Mouse (Mus musculus) kidney, embryonic 15.5 days (tissue): ENCODE measurements around the gene Svop. TPM values are rescaled to one million over a fixed set of nuclear protein-coding genes. Genes with fewer than 3 reads are reported as not detected.

Experiments used
- ATAC-seq: fragments of 200-750 bp; cut with Nextera tagmentation; replicated peaks from 2 replicates; pipeline ENCODE4 v1.8.0; 2017; ENCODE audit warnings: moderate TSS enrichment; ENCODE audit not compliant: low FRiP score
- H3K27ac ChIP-seq: fragments of 300-500 bp; sonication (generic); 2 replicates; pipeline ENCODE4 v1.5.1; 2015; ENCODE audit warnings: mild to moderate bottlenecking, inconsistent platforms
- H3K27me3 ChIP-seq: fragments of 300-500 bp; sonication (generic); 2 replicates; pipeline ENCODE4 v1.6.1; 2015; ENCODE audit warnings: inconsistent platforms
- H3K36me3 ChIP-seq: fragments of 300-500 bp; sonication (generic); 2 replicates; pipeline ENCODE4 v1.6.1; 2015; ENCODE audit warnings: inconsistent platforms
- H3K4me1 ChIP-seq: fragments of 300-500 bp; sonication (generic); 2 replicates; pipeline ENCODE4 v1.6.1; 2015; ENCODE audit warnings: inconsistent platforms
- H3K4me2 ChIP-seq: fragments of 300-500 bp; sonication (generic); 2 replicates; pipeline ENCODE4 v1.6.1; 2015; ENCODE audit warnings: moderate library complexity, mild to moderate bottlenecking, inconsistent platforms
- H3K4me3 ChIP-seq: fragments of 300-500 bp; sonication (generic); replicated peaks from 2 replicates; pipeline ENCODE4 v1.5.1; 2015; ENCODE audit warnings: mild to moderate bottlenecking, inconsistent platforms
- H3K9ac ChIP-seq: fragments of 300-500 bp; sonication (generic); 2 replicates; pipeline ENCODE4 v1.6.1; 2015; ENCODE audit warnings: mild to moderate bottlenecking, inconsistent platforms
- H3K9me3 ChIP-seq: fragments of 300-500 bp; sonication (generic); replicated peaks from 2 replicates; pipeline ENCODE4 v1.6.1; 2016; ENCODE audit warnings: inconsistent platforms
- WGBS: fragments of 180-500 bp; shearing (Covaris S2); methylation state at CpG from one replicate; pipeline ENCODE4 v1.1.7; 2015; ENCODE audit warnings: mixed read lengths; 5-methylcytosine and 5-hydroxymethylcytosine counted together
- polyA plus RNA-seq: library from polyadenylated mRNA; unstranded; fragments of >200 nt; fragmentation: Nextera tagmentation; extraction: Ambion mirVana; gene quantifications from 2 replicates; pipeline ENCODE4 v1.2.1, GENCODE M21; 2015

Svop gene
- polyA plus RNA-seq, 1 experiment from 2014 or later = 0.91 TPM

DNA sequence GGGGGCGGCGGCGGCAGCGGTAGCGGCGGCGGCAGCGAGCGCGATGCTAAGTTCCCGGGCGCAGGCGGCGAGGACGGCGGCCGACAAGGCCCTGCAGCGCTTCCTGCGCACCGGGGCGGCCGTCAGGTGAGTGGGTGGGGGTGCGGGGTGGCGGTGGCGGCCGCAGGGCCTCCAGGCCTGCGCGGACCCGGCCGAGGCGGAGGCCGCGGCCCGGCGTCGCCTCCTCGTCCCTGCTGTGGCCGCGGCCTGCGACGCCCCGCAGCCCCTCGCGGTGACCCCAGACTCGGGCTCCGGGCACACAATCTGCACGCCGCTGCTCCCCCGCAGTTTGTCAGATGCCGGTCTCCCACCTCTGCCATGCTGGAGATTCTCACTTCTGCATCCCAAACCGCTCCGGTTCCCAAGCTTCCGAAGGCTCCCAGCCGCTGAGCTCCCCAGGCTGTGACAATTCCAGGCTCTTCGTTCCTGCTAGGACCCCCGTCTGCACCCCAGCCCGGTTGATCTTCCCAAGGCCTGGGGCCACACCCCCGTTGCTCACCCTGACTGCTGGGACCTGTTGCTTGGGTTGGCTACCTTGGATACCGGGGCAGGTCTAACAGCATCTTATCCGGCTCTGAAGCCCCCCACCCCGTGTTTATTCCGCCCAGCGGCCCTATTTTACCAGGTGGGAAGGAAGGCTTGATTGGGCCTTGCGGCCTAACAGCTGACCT is 9.2 kb upstream of the Svop start:
- Histone ChIP-seq H3K9ac (peak overlapping the region; percentile 83), H3K4me2 (peak overlapping the region; percentile 91), H3K9me3 (no peaks in the 10 kb centered on the region), H3K4me1 (peaks cover 14% of the 10 kb centered on the region), H3K36me3 (peaks cover 33% of the 10 kb centered on the region), H3K27ac (no peak overlapping the region), H3K27me3 (0 out of 2 replicates have a peak, but pooled peaks cover 3% of the 10 kb centered on the region), H3K4me3 (peak overlapping the region; percentile 70)
- ATAC-seq = peak; percentile 71
- 2% methylated on average over 62 of the region's 64 CpGs for WGBS

DNA sequence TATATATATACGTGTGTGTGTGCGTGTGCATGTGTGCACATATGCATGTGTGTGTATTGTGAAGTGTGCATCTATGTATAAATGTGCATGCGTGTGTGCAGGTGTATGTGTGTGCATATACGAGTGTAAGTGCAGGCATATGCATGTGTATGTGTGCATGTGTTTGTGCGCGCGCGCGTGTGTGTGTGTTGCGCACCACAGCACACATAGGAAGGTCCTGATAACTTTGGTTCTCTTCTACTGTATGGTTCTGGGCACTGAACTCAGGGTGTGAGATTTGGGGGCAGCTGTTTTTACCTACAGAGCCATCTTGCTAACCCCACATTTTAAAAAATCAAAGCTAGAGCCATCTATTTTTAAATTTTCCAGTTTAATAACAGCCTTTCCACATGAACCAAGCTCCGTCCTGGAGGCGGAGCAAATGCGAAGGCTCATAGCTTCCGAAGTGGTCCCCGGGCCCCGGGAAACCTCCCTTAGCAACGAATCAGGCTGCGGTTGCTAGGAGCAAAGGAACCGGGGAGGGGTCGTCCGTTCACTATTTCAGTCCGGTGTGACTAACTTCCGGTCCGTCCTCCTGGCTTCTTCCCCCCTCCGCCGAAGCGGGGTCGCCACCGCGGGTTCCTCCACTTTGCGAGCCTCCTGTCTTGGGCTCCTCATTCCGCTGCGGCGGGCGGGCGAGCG is 8.5 kb upstream of the Svop start:
- Histone ChIP-seq H3K9ac (peak overlapping the region; percentile 83), H3K4me3 (peak overlapping the region; percentile 70), H3K4me1 (peaks cover 14% of the 10 kb centered on the region), H3K4me2 (peak overlapping the region; percentile 91), H3K27ac (peak overlapping the region; percentile 14; the same call in 1 of the 2 replicates), H3K36me3 (peaks cover 26% of the 10 kb centered on the region), H3K9me3 (no peaks in the 10 kb centered on the region), H3K27me3 (0 out of 2 replicates have a peak, but pooled peaks cover 3% of the 10 kb centered on the region)
- 7% methylated on average over 37 of the region's 37 CpGs for WGBS
- peak; percentile 90 for ATAC-seq

DNA sequence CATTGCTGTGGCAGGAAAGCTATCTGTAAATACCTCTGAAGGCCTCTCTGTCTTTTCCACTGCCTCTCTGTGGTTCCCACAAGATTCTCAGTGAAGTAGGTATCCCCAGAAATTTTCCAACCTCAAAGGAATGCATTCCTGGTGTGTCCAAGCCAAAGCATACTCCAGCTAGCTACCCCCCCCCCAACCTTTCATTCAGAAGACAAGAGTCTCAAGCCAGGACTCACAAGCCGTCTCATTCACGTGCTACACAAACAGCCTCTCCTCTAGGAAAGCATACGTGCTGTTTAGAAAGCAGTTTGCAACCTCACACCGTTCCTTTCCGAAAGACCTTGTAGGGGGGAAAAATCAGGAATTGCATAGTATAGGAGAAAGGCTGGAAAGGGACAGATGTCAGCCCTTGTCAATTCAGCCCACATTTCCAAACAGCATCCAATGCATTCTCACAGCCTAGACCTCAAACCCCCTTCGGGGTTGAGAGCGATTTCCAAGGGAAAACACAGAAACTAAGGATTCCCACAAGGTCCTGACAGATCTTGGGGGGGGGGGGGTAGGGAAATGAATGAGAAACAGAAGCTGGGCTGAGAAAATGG is 853 bp downstream of the Svop start:
- Histone ChIP-seq H3K27ac (no peak overlapping the region), H3K4me2 (peak overlapping the region; percentile 63; the same call in 1 of the 2 replicates), H3K9me3 (no peaks in the 10 kb centered on the region), H3K4me1 (peaks cover 8% of the 10 kb centered on the region), H3K9ac (no peak overlapping the region), H3K36me3 (no peaks in the 10 kb centered on the region), H3K4me3 (no peak overlapping the region), H3K27me3 (peaks cover 20% of the 10 kb centered on the region)
- WGBS = 20% methylated on average over 7 of the region's 7 CpGs
- ATAC-seq = no peak

DNA sequence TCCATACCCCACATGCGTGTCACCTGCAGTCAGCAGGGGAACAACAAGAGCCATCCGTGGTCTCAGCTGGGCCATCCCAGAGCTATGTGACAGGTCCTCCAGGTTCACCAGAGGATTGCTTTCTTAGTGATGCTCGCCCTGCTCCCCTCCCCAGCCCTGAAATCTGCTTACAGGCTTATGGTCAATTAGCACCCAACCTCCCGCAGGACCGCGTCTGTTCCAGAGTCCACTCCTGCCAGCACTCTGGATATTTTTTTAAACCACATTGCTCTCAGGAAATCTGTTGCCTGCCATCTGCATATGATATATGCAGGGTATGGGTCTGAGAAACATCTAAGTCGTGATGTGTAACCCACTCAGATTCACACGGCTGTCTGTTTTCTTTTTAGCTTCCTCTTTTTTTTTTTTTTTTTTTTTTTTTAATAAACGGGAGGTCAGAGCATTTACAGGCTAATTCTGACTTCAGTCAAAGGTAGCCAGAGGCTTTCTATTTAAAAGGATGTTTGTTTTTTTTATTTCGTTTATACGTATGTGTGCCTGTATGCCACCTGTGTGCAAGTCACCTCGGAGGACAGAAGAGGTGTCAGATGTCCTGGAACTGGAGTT is 3.4 kb downstream of the Svop start:
- H3K27me3 ChIP-seq = peaks cover 20% of the 10 kb centered on the region
- H3K9me3 ChIP-seq = no peaks in the 10 kb centered on the region
- no peaks in the 10 kb centered on the region for H3K36me3 ChIP-seq
- no peak overlapping the region for H3K27ac ChIP-seq
- WGBS = 67% methylated on average over 12 of the region's 12 CpGs
- H3K4me2 ChIP-seq = no peak overlapping the region
- no peak for ATAC-seq
- H3K9ac ChIP-seq = no peak overlapping the region
- peaks cover 8% of the 10 kb centered on the region for H3K4me1 ChIP-seq
- H3K4me3 ChIP-seq = no peak overlapping the region

DNA sequence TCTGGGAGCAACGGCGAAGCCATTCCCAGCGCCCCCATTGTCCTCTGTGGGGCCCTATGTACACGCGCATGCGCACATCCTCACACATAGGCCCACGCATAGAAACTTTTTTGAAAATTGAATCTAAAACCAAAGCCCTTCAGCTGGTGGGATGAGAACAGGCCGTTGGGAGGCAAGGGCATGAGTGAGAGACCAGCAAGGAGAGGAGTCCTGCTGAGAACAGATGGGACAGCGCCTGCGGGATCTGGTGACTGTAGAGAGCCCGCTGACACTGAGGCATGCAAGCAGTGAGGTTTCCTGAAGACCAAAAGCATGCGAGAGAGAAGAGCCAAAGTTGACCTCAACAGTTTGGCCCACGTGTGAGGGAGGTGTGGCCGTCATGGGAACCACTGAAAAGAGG is 5.9 kb downstream of the Svop start:
- WGBS = 83% methylated on average over 14 of the region's 14 CpGs
- H3K27me3 ChIP-seq = peaks cover 8% of the 10 kb centered on the region; the same call in 1 of the 2 replicates

DNA sequence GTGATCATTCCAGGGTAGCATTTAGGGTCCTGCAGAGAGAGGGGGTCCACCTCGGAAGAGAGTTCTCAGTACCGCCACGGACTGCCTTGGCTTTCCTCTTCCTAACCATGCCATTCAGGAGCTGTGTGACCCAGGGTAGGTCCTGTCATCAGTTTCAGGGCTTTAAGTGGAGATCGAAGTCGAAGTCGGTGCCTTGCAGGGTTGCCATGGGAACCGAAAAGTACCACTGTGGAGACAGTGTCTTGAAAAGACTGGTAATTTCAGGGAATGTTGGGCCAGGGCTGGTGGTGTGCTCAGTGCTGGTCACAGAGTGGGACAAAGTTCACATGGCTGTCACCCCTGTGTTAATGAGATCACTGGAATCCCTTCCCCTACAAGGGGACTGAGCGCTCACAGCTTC is 14.4 kb downstream of the Svop start:
- Histone ChIP-seq H3K27ac (no peak overlapping the region), H3K36me3 (no peaks in the 10 kb centered on the region), H3K4me1 (no peaks in the 10 kb centered on the region), H3K4me2 (no peak overlapping the region), H3K27me3 (no peaks in the 10 kb centered on the region), H3K9me3 (no peaks in the 10 kb centered on the region), H3K9ac (no peak overlapping the region), H3K4me3 (no peak overlapping the region)
- 71% methylated on average over 8 of the region's 8 CpGs for WGBS
- ATAC-seq = no peak

More for the DNA sequence above, 5.9 kb downstream of the Svop start:
- Histone ChIP-seq H3K4me2 (no peak overlapping the region), H3K9ac (no peak overlapping the region), H3K9me3 (no peaks in the 10 kb centered on the region), H3K4me1 (no peaks in the 10 kb centered on the region), H3K36me3 (no peaks in the 10 kb centered on the region), H3K27ac (no peak overlapping the region), H3K4me3 (no peak overlapping the region)
- ATAC-seq = no peak

DNA sequence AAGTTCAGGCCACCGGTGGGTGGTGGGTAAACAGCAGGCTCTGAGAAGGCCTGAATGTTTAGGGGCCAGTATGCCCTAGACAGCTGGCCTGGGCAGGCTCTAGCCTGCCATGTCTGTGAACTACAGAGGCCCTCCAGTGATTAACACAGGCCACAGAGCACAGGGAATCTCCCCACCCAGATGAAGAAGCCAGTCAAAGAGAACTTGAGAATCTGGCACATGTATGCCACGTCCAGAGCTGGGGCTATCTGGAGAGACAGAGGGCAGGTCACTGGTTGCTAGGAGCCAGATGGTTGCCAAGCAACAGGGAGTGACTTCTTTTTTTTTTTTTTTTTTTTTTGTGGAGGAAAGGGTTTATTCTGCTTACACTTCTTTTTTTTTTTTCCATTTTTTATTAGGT is 19.1 kb downstream of the Svop start:
- Histone ChIP-seq H3K36me3 (no peaks in the 10 kb centered on the region), H3K9ac (no peak overlapping the region), H3K27ac (no peak overlapping the region), H3K27me3 (no peaks in the 10 kb centered on the region), H3K4me2 (no peak overlapping the region), H3K9me3 (no peaks in the 10 kb centered on the region), H3K4me1 (no peaks in the 10 kb centered on the region), H3K4me3 (no peak overlapping the region)
- 43% methylated on average over 2 of the region's 2 CpGs for WGBS
- no peak for ATAC-seq

DNA sequence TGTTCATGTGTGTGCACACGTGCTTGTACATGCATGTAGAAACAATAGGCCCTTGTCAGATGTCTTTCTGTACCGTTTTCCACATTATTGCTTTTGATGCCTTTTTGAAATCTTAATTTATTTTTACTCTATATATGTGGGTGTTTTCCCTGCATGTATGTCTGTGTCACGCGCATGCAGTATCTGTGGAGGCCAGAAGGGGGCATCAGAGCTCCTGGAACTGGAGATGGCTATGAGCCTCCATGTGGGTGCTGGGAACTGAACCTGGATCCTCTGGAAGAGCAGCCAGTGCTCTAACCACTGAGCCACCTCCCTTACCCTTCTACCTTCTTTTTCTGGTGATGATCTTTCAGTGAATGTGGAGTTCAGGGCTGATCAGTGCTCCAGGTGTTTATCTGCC is 20.5 kb downstream of the Svop start:
- H3K4me3 ChIP-seq = no peak overlapping the region
- no peak for ATAC-seq

DNA sequence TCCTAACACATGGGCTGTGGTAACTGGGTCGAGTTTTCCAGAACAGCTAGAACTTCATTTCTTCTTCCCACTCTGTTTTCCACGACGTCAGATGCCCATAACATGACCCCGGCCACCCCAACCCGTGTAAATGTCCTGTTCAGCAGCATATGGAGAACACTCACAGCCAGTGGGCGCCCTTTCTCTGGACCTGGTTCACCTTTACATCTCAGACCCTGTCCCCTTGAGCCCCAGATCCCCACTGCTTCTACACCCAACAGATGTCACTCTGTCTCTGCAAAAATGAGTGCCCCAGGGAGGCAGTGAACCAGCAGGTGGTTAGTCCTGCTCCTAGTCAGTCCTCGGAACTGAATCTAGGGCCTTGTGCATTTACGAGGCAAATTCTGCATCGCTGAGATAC is 23.4 kb downstream of the Svop start:
- H3K9me3 ChIP-seq = no peaks in the 10 kb centered on the region
- H3K9ac ChIP-seq = no peak overlapping the region
- no peaks in the 10 kb centered on the region for H3K4me1 ChIP-seq
- no peaks in the 10 kb centered on the region for H3K36me3 ChIP-seq
- 76% methylated on average over 9 of the region's 9 CpGs for WGBS
- no peak overlapping the region for H3K4me2 ChIP-seq
- ATAC-seq = no peak
- no peaks in the 10 kb centered on the region for H3K27me3 ChIP-seq
- H3K4me3 ChIP-seq = no peak overlapping the region
- no peak overlapping the region for H3K27ac ChIP-seq

More for the DNA sequence above, 20.5 kb downstream of the Svop start:
- no peaks in the 10 kb centered on the region for H3K27me3 ChIP-seq
- no peaks in the 10 kb centered on the region for H3K4me1 ChIP-seq
- no peak overlapping the region for H3K27ac ChIP-seq
- WGBS = 93% methylated on average over 4 of the region's 4 CpGs
- H3K36me3 ChIP-seq = no peaks in the 10 kb centered on the region
- H3K9ac ChIP-seq = no peak overlapping the region
- H3K9me3 ChIP-seq = no peaks in the 10 kb centered on the region
- H3K4me2 ChIP-seq = no peak overlapping the region

DNA sequence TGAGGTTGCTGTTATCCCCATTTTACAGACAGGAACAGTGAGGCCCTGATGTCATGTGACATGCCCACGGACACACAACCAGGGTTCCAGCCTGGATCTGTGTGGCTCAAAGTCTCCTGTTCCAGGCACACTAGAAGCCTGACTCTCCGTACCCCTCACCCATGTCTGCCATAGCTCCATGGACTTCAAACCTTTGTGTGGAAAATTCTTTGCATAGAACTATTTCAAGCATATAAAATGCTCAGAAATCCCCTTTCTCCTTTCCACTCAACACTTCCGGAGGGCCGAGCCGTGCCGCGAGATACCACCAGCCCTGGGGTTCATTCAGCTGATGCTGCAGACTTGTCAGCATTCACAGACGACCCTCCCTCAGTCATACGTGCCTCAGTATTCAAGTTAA is 23.8 kb downstream of the Svop start:
- Histone ChIP-seq H3K36me3 (no peaks in the 10 kb centered on the region), H3K27ac (no peak overlapping the region), H3K4me3 (no peak overlapping the region), H3K4me1 (no peaks in the 10 kb centered on the region), H3K9ac (no peak overlapping the region), H3K4me2 (no peak overlapping the region), H3K9me3 (no peaks in the 10 kb centered on the region), H3K27me3 (no peaks in the 10 kb centered on the region)
- no peak for ATAC-seq
- WGBS = 83% methylated on average over 9 of the region's 9 CpGs

DNA sequence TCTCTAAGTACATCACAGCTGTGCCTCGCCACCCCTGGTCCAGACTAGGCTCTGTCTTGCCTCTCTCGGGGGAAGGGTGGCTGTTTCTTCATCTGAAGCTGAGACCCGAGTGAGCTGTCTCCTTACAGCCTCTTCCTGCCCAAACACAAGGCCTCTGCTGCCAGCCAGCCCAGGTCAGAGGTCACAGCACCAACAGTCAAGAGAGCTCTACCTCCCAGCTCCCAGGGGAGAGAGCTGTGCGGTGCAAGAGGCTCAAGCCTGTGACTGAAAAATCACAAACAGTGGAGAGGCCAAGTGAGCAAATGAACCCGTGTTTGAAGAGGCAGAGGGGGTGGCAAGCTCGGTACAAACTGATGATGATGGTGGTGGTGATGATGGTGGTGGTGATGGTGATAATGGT is 24.8 kb downstream of the Svop start:
- ATAC-seq = no peak
- no peak overlapping the region for H3K27ac ChIP-seq
- no peaks in the 10 kb centered on the region for H3K36me3 ChIP-seq
- no peak overlapping the region for H3K4me2 ChIP-seq
- no peaks in the 10 kb centered on the region for H3K4me1 ChIP-seq
- WGBS = 40% methylated on average over 6 of the region's 6 CpGs
- H3K27me3 ChIP-seq = no peaks in the 10 kb centered on the region
- H3K4me3 ChIP-seq = no peak overlapping the region
- H3K9ac ChIP-seq = no peak overlapping the region
- no peaks in the 10 kb centered on the region for H3K9me3 ChIP-seq

DNA sequence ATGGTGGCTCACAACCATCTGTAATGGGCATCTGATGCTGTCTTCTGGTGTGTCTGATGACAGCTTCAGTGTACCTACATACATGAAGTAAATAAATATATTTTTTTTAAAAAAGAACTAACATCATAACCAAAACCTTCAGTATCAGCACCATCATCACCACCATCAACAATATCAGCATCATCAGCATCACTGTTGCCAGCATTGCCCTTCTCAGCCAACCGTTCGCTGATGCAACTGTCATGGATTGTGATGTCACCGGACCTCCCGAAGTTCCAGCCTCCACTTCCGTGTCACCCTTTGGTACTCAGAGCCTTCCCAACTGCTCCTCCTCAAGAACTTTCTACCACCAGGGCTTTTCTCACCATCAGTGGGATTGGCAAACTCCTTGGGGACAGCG is 26.2 kb downstream of the Svop start, which contains the start of gene Usp30:
TSS of gene Usp30 (plus strand) at position 301 of the 400 bp plus-strand sequence.
- Histone ChIP-seq H3K36me3 (no peaks in the 10 kb centered on the region), H3K27me3 (no peaks in the 10 kb centered on the region), H3K9ac (no peak within 1 kb of the TSS), H3K27ac (no peak within 1 kb of the TSS), H3K9me3 (no peaks in the 10 kb centered on the region), H3K4me3 (no peak within 1 kb of the TSS), H3K4me2 (no peak within 1 kb of the TSS), H3K4me1 (no peaks in the 10 kb centered on the region)
- 90% methylated on average over 6 of the region's 6 CpGs for WGBS
- ATAC-seq = no peak
